Mouse (Mus musculus) thymus, adult 2 months (tissue): ENCODE data around the gene Pik3ca. TPM values are rescaled to one million over a fixed set of nuclear protein-coding genes. Genes with fewer than 3 reads are reported as not detected.
A peak's percentile ranks its signal among the peaks of the same experiment; 100 is the strongest.

ENCODE experiments used
- DNase-seq: peaks from one replicate; pipeline ENCODE4 v3.0.0; 2021
- H3K27ac ChIP-seq: fragments of 200-500 bp; 2 replicates; pipeline ENCODE4 v1.5.1; 2012; ENCODE audit warnings: low read length, control low read depth; ENCODE audit not compliant: control insufficient read depth, insufficient read depth
- H3K27me3 ChIP-seq: fragments of 200-500 bp; 2 replicates; pipeline ENCODE4 v1.6.1; 2012; ENCODE audit warnings: mild to moderate bottlenecking, low read length, moderate library complexity, mixed read lengths; ENCODE audit not compliant: control insufficient read depth, insufficient read depth
- H3K36me3 ChIP-seq: fragments of 200-500 bp; 2 replicates; pipeline ENCODE4 v1.6.1; 2012; ENCODE audit warnings: mild to moderate bottlenecking, low read length, moderate library complexity; ENCODE audit not compliant: control insufficient read depth, insufficient read depth
- H3K4me1 ChIP-seq: fragments of 200-500 bp; replicated peaks from 2 replicates; pipeline ENCODE4 v1.6.1; 2012; ENCODE audit warnings: low read length; ENCODE audit not compliant: control insufficient read depth, insufficient read depth
- H3K4me3 ChIP-seq: fragments of 200-500 bp; 2 replicates; pipeline ENCODE4 v1.5.1; 2012; ENCODE audit warnings: mild to moderate bottlenecking, low read length, control low read depth, moderate library complexity; ENCODE audit not compliant: control insufficient read depth, insufficient read depth
- CTCF ChIP-seq: fragments of 200-500 bp; IDR thresholded peaks from 2 replicates; pipeline ENCODE4 v1.5.1; 2012; ENCODE audit warnings: mild to moderate bottlenecking, control low read depth, low read length, moderate library complexity, borderline replicate concordance; ENCODE audit not compliant: control insufficient read depth, poor library complexity, insufficient read depth; ENCODE audit errors: extremely low read depth
- POLR2A ChIP-seq: fragments of 200-500 bp; IDR thresholded peaks from 2 replicates; pipeline ENCODE4 v1.6.1; 2012; ENCODE audit warnings: mild to moderate bottlenecking, low read length, control low read depth, moderate library complexity; ENCODE audit not compliant: control insufficient read depth, poor library complexity, insufficient read depth; ENCODE audit errors: extremely low read depth
- WGBS: fragments of 180-500 bp; shearing (Covaris S2); methylation state at CpG from one replicate; pipeline ENCODE4 v1.1.7; 2018; 5-methylcytosine and 5-hydroxymethylcytosine counted together
- polyA plus RNA-seq: library from polyadenylated mRNA; depleted of rRNA; stranded (reverse); fragments of >200 nt; gene quantifications from 2 replicates; pipeline ENCODE4 v1.2.3, GENCODE M21; 2012

Pik3ca gene
- polyA plus RNA-seq, 1 experiment: 10.2 TPM

- DNase-seq: no peak
- Histone ChIP-seq H3K36me3 (no peaks in the 10 kb centered on the region), H3K4me3 (no peak overlapping the region), H3K4me1 (no peaks in the 10 kb centered on the region), H3K27ac (no peak overlapping the region), H3K27me3 (no peaks in the 10 kb centered on the region)
- 77% methylated on average over 6 of the region's 6 CpGs for WGBS
- TF ChIP-seq POLR2A (no peak), CTCF (no peak)
These were observed 90.7 kb downstream of the Pik3ca start for GRCm38 (mm10) chr3:32488172-32488571.

DNA sequence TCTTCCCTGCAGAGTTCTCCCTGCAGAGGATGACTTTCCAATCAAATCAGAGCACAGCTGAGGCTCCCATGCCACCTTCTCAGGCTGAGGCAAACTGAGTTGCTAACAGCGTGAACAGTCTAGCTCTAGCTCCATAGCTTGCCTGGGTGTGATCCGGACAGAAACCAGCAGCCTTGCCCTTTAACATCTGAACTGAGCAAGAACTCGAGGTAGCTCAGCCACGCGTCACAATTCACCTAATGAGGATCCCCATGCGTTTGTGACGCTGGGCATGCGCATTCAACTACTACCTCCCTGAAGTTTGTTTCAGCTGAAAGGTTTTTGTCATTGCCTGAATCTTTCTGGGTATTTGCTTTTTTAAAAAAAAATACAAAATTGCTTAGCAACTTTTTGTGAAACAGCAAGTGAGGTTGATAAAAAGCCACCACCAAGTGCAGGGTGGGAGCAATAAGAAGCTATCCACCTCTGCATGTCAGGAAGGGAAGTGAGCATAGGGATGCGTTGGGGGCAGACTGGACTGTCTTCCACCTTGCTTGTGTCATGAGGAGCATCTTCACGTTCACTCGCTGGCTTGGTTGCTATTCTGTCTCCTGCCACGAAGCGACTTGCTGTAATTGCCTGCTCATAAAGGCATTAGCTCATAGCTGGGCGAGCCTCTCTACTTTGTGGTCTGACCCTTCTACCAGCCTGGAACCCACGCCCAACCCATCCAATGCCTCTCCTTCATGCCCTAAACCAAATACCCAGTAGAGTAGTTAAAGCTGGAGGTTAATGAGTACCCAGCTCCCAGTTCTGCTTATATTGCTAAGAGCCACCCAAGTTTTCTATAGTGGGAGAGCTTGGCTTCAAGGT lies 92.8 kb downstream of the Pik3ca start:
- no peak for DNase-seq
- H3K27me3 ChIP-seq: no peaks in the 10 kb centered on the region
- no peaks in the 10 kb centered on the region for H3K4me1 ChIP-seq
- H3K4me3 ChIP-seq: no peak overlapping the region
- TF ChIP-seq POLR2A: no peak
- TF ChIP-seq CTCF: no peak
- H3K27ac ChIP-seq: no peak overlapping the region
- H3K36me3 ChIP-seq: no peaks in the 10 kb centered on the region
- WGBS: 76% methylated on average over 15 of the region's 15 CpGs

GRCm38 (mm10) chr3:32490928-32491315 lies 93.5 kb downstream of the Pik3ca start:
- Histone ChIP-seq H3K4me1 (no peaks in the 10 kb centered on the region), H3K4me3 (no peak overlapping the region), H3K36me3 (no peaks in the 10 kb centered on the region), H3K27me3 (no peaks in the 10 kb centered on the region), H3K27ac (no peak overlapping the region)
- no peak for DNase-seq
- TF ChIP-seq CTCF: no peak
- TF ChIP-seq POLR2A: no peak

- DNase-seq: no peak
- H3K4me3 ChIP-seq: no peak within 1 kb of the TSS
- no peak within 1 kb of the TSS for H3K27ac ChIP-seq
- no peaks in the 10 kb centered on the region for H3K36me3 ChIP-seq
- H3K4me1 ChIP-seq: no peaks in the 10 kb centered on the region
- WGBS: 83% methylated on average over 11 of the region's 11 CpGs
- no peaks in the 10 kb centered on the region for H3K27me3 ChIP-seq
- TF ChIP-seq POLR2A (no peak), CTCF (no peak)
These were observed 94.9 kb downstream of the Pik3ca start, which contains the start of gene Kcnmb3 for GRCm38 (mm10) chr3:32492097-32493090. Kcnmb3 (minus strand) TSS chr3:32492231.

DNA sequence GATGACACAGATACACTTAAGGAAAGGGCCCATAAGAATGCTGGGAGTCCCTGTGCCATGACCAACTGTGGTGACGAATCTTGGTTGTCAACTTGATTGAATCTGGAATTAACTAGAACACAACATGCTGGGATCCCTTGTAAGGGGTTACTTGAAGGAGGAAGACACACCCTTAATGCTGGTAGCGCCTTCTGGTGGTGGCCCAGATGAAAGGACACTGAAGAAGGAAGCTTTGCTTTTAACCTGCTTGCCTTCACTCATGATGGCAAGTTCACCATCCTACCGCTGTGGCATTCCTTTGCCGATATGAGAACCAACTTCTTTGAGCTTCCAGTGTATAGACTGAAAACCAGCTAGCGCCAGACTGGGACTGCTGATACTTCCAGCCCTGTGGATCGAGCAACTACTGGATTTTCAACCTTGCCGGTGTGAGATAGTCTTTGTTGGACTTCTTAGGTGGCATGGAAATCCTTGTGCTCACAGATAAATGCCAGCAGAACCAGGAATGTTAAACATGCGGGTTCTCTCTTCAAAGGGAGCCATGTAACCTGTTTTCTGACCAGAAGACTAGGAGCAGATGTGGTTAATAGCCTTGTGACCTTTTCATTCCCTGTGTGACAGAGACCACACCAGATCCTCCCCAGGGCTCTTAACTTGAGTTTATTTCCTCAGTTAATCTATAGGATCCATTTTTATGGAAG lies 97.1 kb downstream of the Pik3ca start:
- peak; percentile 34 for DNase-seq
- Histone ChIP-seq H3K4me3 (no peak overlapping the region), H3K36me3 (no peaks in the 10 kb centered on the region), H3K27ac (no peak overlapping the region), H3K4me1 (no peaks in the 10 kb centered on the region), H3K27me3 (no peaks in the 10 kb centered on the region)
- TF ChIP-seq CTCF (no peak), POLR2A (no peak)
- 87% methylated on average over 8 of the region's 8 CpGs for WGBS
